Mouse (Mus musculus) liver, adult 2 months (tissue): ENCODE measurements around the gene Ampd1. TPM values are rescaled to one million over a fixed set of nuclear protein-coding genes. Genes with fewer than 3 reads are reported as not detected.

ENCODE experiments used
- DNase-seq: peaks from one replicate; pipeline ENCODE4 v3.0.0-alpha.2; 2011; ENCODE audit warnings: low read depth, low spot score; ENCODE audit errors: extremely low read depth
- H3K27ac ChIP-seq: fragments of 200-500 bp; replicated peaks from 2 replicates; pipeline ENCODE4 v1.5.1; 2012; ENCODE audit warnings: low read depth, mild to moderate bottlenecking, control low read depth, inconsistent platforms, low read length; ENCODE audit not compliant: insufficient read depth
- H3K27me3 ChIP-seq: fragments of 200-500 bp; 2 replicates; pipeline ENCODE4 v1.6.1; 2012; ENCODE audit warnings: mild to moderate bottlenecking, moderate library complexity, low read length, inconsistent platforms; ENCODE audit not compliant: control insufficient read depth, insufficient read depth
- H3K36me3 ChIP-seq: fragments of 200-500 bp; 2 replicates; pipeline ENCODE4 v1.6.1; 2012; ENCODE audit warnings: low read length, inconsistent platforms; ENCODE audit not compliant: control insufficient read depth, insufficient read depth
- H3K4me1 ChIP-seq: fragments of 200-500 bp; 2 replicates; pipeline ENCODE4 v1.6.1; 2011; ENCODE audit warnings: low read length; ENCODE audit not compliant: control insufficient read depth, insufficient read depth
- H3K4me3 ChIP-seq: fragments of 200-500 bp; 2 replicates; pipeline ENCODE4 v1.5.1; 2011; ENCODE audit warnings: low read depth, mild to moderate bottlenecking, control low read depth, low read length, moderate library complexity; ENCODE audit not compliant: insufficient read depth
- H3K79me2 ChIP-seq: fragments of 200-500 bp; 2 replicates; pipeline ENCODE4 v1.6.1; 2012; ENCODE audit warnings: inconsistent platforms, mild to moderate bottlenecking, low read length, moderate library complexity; ENCODE audit not compliant: control insufficient read depth, insufficient read depth
- H3K9ac ChIP-seq: fragments of 200-500 bp; 2 replicates; pipeline ENCODE4 v1.6.1; 2012; ENCODE audit warnings: low read depth, mild to moderate bottlenecking, control low read depth, inconsistent platforms, low read length
- CTCF ChIP-seq: fragments of 200-500 bp; IDR thresholded peaks from 2 replicates; pipeline ENCODE4 v1.5.1; 2011; ENCODE audit warnings: low read depth, low read length, control low read depth
- POLR2A ChIP-seq: fragments of 200-500 bp; IDR thresholded peaks from 2 replicates; pipeline ENCODE4 v1.6.1; 2011; ENCODE audit warnings: low read length, control low read depth; ENCODE audit not compliant: insufficient read depth; ENCODE audit errors: extremely low read depth
- WGBS: fragments of 180-500 bp; shearing (Covaris S2); methylation state at CpG from one replicate; pipeline ENCODE4 v1.1.7; 2018; 5-methylcytosine and 5-hydroxymethylcytosine counted together
- polyA plus RNA-seq: library from polyadenylated mRNA; depleted of rRNA; stranded (reverse); fragments of >200 nt; gene quantifications from 2 replicates; pipeline ENCODE4 v1.2.3, GENCODE M21; 2012; rRNA removed
- total RNA-seq: library from RNA; depleted of rRNA; stranded (reverse); fragments of >200 nt; gene quantifications from 2 replicates; pipeline ENCODE4 v1.2.3, GENCODE M21; 2014; rRNA removed

The Ampd1 gene
- 0.46 TPM in 1 of 2 replicates, not detected in the other for total RNA-seq
- polyA plus RNA-seq = not detected in 2 replicates

GRCm38 (mm10) chr3:103073771-103074170 lies at the start of gene Ampd1:
Gene Ampd1 (plus strand): TSS chr3:103074014.
- Histone ChIP-seq H3K9ac (no peak within 1 kb of the TSS), H3K27me3 (no peaks in the 10 kb centered on the region), H3K27ac (no peak within 1 kb of the TSS), H3K79me2 (no peaks in the 10 kb centered on the region), H3K36me3 (peaks cover 4% of the 10 kb centered on the region), H3K4me3 (no peak within 1 kb of the TSS), H3K4me1 (no peaks in the 10 kb centered on the region)
- 61% methylated on average over 5 of the region's 5 CpGs for WGBS
- TF ChIP-seq POLR2A = no peak
- no peak for TF ChIP-seq CTCF
- no peak for DNase-seq

DNA sequence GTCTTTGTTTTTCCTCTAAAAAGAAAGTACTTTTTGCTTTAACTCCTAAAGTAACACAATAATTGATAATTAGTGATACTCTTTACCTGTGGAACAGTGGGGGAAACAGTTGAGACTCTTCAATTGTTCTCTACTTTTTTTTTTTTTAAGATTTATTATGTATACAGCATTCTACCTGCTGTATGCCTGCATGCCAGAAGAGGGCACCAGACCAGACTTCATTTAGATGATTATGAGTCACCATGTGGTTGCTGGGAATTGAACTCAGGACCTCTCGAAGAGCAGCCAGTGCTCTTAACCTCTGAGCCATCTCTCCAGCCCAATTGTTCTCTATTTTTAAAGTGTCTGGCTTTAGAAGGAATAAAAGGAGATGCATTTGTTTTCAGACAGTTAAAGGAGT lies 47.6 kb upstream of the Ampd1 start:
- Histone ChIP-seq H3K9ac (no peak overlapping the region), H3K4me3 (no peak overlapping the region), H3K4me1 (peaks cover 15% of the 10 kb centered on the region; the same call in 1 of the 2 replicates), H3K27ac (no peak overlapping the region), H3K36me3 (peaks cover 25% of the 10 kb centered on the region), H3K27me3 (no peaks in the 10 kb centered on the region), H3K79me2 (peaks cover 37% of the 10 kb centered on the region)
- TF ChIP-seq CTCF (no peak), POLR2A (no peak)
- no peak for DNase-seq
- 88% methylated on average over 1 of the region's 1 CpGs for WGBS

- Histone ChIP-seq H3K4me3 (no peak overlapping the region), H3K36me3 (peaks cover 62% of the 10 kb centered on the region), H3K27me3 (no peaks in the 10 kb centered on the region), H3K79me2 (peaks cover 5% of the 10 kb centered on the region; the same call in 1 of the 2 replicates), H3K9ac (no peak overlapping the region), H3K27ac (no peak overlapping the region), H3K4me1 (no peaks in the 10 kb centered on the region)
- TF ChIP-seq CTCF (no peak), POLR2A (no peak)
- DNase-seq = no peak
- WGBS = 67% methylated on average over 6 of the region's 6 CpGs
These were observed 33.5 kb upstream of the Ampd1 start for GRCm38 (mm10) chr3:103040285-103040684.

GRCm38 (mm10) chr3:103040861-103041379 lies 32.9 kb upstream of the Ampd1 start:
- Histone ChIP-seq H3K4me1 (no peaks in the 10 kb centered on the region), H3K79me2 (peaks cover 5% of the 10 kb centered on the region; the same call in 1 of the 2 replicates), H3K9ac (no peak overlapping the region), H3K27me3 (no peaks in the 10 kb centered on the region), H3K36me3 (peaks cover 65% of the 10 kb centered on the region), H3K27ac (no peak overlapping the region), H3K4me3 (no peak overlapping the region)
- WGBS = 72% methylated on average over 1 of the region's 1 CpGs
- DNase-seq = no peak
- no peak for TF ChIP-seq CTCF
- TF ChIP-seq POLR2A = no peak

DNA sequence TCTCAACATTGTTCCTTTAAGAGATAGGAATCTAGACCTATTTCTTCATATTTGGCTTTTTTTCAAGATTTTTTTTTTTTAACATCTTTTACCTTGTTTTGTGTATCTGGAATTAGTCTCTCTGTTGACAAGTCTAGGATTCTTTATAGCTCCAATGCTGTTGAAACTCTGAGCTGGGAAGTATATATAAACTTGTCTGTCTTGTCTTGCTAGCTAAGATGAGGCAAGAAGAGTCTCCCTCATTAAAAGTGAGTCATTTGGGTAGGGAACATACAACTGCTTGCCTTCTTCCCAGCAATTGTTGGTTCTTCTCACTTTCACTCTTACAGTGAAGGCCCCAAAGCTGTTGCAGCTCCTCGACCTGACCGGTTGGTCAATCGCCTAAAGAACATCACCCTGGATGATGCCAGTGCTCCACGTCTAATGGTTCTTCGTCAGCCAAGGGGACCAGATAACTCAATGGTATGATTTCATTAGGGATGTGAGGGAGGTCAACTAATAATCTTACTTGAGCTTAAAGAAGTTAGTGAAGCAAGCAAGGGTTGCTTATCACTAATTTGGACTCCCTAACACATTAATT lies 17.7 kb upstream of the Ampd1 start:
- Histone ChIP-seq H3K36me3 (peaks cover 52% of the 10 kb centered on the region), H3K79me2 (no peaks in the 10 kb centered on the region; the same call in 1 of the 2 replicates), H3K4me1 (peaks cover 4% of the 10 kb centered on the region; the same call in 1 of the 2 replicates), H3K4me3 (no peak overlapping the region), H3K9ac (no peak overlapping the region), H3K27ac (no peak overlapping the region), H3K27me3 (no peaks in the 10 kb centered on the region)
- 87% methylated on average over 5 of the region's 5 CpGs for WGBS
- TF ChIP-seq POLR2A (no peak), CTCF (no peak)
- DNase-seq = peak; percentile 10

GRCm38 (mm10) chr3:103057752-103058151 lies 16.1 kb upstream of the Ampd1 start:
- Histone ChIP-seq H3K79me2 (no peaks in the 10 kb centered on the region; the same call in 1 of the 2 replicates), H3K27me3 (no peaks in the 10 kb centered on the region), H3K36me3 (peaks cover 46% of the 10 kb centered on the region), H3K4me1 (peaks cover 4% of the 10 kb centered on the region; the same call in 1 of the 2 replicates), H3K9ac (peak overlapping the region; percentile 70), H3K4me3 (peak overlapping the region; percentile 96), H3K27ac (peak overlapping the region; percentile 47; the same call in 1 of the 2 replicates)
- 6% methylated on average over 10 of the region's 10 CpGs for whole genome bisulfite sequencing
- TF ChIP-seq POLR2A = no peak
- no peak for TF ChIP-seq CTCF
- no peak for DNase-seq
